Mouse (Mus musculus): Measurements from ENCODE around the gene Slc6a8. TPM values are rescaled to one million over a fixed set of nuclear protein-coding genes. Genes with fewer than 3 reads are reported as not detected.

Slc6a8 gene
- total RNA-seq, 2 experiments from 2014 or later: 52.2 to 64.8 TPM

DNA sequence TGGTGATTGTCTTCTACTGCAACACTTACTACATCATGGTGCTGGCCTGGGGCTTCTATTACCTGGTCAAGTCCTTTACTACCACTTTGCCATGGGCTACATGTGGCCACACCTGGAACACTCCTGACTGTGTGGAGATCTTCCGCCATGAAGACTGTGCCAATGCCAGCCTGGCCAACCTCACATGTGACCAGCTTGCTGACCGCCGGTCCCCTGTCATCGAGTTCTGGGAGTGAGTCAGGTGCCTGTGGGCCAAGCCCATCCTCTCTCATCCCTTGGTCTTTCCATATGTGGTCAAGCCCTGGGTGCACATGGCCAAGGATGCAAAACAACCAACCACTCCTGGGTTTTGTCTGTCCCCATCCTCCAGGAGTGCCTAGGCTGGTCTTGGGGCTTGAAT is 3.7 kb downstream of the Slc6a8 start:
- intact Hi-C loops (cut with DNase I): no loop called here
- no peak for DNase-seq

DNA sequence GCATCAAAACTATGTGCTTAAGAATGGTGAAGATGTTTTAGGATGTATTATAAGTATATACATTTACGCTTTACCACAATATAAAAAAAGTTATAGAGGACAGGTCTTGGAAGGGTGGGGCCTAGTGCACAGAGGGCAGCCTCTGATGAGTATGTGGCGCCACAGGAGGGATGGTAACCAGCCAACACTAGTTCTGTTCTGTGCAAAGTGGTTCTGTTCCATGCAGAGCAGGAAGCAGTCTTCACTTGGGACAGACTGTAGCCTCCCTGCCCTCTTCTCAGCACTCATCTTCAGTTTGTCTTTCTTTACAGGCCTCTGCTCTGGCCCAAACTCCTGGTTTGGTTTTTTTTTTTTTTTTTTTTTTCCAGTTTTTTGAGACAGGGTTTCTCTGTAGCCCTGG is 11.2 kb downstream of the Slc6a8 start:
- intact Hi-C loops (cut with DNase I): no loop called here
- DNase-seq: no peak

DNA sequence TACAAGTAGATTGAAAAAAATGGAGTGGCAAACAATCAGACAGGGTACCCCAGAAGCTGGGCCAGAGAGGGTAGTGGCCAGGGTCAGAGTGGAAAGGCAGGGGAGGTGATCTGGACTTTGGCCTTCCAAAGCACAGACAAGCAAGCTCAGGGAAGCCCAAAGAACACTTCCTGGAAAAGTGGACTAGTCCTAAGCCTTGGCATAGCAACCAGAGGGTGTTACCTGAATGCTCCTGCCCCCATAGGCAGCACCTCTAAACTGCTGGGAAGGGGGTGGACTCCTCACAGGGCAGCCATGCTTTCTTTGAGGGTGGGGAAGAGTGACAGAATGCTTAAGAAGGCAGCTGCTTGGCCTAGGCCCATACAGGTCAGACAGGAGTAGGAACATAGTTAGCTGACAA is 12.0 kb downstream of the Slc6a8 start:
- intact Hi-C loops (cut with DNase I): no loop called here
- DNase-seq: no peak

DNA sequence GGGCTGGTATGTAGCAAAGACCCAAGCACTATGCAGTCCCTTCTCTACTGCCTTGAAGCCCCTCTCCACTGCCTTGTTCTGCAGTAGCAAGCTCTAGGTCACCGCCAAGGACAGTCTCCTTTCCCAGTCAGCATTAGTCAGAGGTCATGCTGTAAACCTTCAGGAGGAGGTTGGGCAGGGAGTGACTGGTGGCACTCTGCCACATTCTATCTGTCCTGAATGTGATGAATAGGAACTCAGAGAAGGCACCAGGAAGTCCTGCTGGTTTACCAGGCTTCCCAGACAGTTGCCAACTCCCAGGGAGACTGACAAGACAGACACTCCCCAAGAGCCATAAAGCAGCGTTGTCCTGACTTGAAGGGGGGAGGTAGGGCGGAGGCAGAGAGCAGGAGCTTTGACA is 12.7 kb downstream of the Slc6a8 start:
- intact Hi-C loops (cut with DNase I): no loop called here
- DNase-seq: no peak

DNA sequence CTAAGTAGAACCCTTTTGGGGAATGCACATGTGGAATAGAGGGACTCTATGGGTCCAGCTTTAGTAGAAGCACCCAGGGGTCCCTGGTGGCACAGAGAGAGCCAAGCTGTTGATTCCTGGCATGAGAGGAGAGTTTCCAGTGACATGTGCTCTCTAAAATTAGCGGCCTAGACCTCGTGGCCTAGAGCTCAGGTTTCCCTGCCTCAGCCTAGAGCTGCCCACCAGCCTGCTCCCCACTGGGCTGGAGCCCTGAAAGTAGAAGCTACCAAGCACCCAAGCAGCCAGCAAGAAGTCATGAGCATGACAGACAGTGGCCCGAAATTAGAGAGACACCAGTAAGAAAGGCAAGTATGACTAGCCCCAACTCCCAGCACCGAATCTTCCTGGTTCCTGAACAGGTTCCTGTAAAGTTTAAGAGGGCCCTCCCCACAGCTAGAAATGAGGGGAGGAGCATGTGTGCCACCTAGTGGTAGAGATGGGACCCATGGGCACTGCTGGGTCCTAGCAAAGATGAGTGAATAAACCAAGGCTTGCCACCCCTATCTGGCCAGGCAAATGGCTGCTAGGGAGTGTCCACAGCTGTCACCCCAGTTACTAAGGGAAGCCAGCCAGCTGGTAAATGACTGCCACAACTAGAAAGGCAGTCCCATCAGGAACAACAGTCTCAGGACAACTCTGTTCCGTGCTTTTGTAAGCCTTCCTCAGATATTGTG is 18.1 kb downstream of the Slc6a8 start:
- DNase-seq: peak; percentile 49
- intact Hi-C loops (cut with DNase I): loop anchor here (10.0 kb wide), 1 partner anchor 636 kb away; no protein-coding TSS in a partner anchor

DNA sequence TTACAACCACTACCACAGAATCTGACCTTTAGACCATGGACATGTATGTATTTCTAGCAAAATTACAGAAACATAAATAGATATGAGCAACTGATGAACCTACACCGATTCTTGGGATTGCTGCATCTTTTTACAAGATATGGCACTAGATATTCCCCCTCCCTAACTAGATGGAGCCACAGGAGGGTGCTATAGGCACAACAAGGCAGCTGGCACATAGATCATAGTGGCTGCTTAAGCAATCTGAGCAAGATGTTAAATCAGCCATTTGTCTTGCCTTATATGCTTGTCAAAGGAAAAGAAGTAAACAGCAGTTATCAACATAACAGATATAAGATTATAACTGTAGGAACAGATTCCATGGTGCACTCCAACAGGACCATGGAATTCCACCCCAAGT is 27.5 kb downstream of the Slc6a8 start:
- intact Hi-C loops (cut with DNase I): no loop called here
- no peak for DNase-seq

DNA sequence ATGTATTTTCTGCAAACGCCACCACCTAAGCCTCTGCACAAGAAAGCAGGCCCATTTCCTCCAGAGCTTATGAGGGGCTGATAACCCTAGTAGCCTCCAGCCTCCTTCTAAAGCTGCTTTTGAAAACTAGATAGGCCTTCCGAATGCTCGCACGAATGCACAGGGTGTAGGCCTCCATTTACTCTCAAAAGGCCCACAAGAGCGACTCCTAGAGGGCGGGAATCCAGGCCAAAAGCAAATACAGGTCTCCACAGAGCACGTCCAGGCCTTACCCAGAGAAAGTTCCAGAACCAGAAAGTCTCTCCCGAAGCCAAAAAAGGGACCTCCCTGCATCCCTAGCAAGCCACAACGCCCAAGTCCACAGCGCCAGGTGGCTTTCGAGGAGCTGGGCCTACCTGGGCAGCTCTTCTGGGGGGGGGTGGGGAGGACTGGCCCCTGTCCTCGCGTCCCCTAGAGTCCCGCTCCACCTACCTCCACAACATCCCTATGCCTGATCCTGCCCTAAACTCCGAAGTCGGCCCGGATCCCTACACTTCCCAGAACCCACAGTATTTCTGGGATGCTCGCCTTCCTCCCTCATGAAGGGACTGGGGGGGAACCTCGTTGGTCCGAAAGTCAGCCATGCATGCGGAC is 42.6 kb downstream of the Slc6a8 start:
- peak; percentile 35 for DNase-seq
- intact Hi-C loops (cut with DNase I): no loop called here

DNA sequence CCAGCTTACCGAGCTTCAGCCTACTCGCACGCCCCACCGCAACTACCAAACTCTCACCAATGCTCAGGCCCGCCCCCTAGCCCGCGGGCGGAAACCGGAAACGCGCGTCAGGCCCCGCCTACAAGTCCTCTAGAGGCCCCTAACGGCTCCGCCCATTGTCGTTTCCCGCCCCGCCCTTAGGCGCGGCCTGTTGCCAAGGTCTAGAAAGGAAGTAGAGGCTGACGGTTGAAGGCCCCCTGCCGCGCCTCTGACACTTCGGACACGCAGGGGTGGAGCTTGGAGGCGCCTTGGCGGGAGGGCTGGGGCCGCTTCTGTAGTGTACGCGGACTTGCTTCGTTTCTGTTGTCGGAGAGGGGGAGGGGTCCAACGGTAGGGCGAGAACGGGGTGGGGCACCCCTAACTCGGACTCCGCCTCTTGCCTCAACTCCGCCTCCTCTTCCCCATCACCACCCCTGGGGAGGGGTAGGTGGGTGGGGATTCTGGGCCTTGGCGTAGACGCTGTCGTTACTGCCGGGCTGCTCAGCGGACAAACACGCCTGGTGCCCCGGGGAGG is 43.2 kb downstream of the Slc6a8 start, which contains the start of the genes Bcap31 and Abcd1:
TSS of gene Bcap31 (minus strand) at position 67 of the 553 bp plus-strand sequence.
TSS of gene Abcd1 (plus strand) at position 489 of the 553 bp plus-strand sequence.
- intact Hi-C loops (cut with DNase I): no loop called here
- DNase-seq: peak; percentile 95

DNA sequence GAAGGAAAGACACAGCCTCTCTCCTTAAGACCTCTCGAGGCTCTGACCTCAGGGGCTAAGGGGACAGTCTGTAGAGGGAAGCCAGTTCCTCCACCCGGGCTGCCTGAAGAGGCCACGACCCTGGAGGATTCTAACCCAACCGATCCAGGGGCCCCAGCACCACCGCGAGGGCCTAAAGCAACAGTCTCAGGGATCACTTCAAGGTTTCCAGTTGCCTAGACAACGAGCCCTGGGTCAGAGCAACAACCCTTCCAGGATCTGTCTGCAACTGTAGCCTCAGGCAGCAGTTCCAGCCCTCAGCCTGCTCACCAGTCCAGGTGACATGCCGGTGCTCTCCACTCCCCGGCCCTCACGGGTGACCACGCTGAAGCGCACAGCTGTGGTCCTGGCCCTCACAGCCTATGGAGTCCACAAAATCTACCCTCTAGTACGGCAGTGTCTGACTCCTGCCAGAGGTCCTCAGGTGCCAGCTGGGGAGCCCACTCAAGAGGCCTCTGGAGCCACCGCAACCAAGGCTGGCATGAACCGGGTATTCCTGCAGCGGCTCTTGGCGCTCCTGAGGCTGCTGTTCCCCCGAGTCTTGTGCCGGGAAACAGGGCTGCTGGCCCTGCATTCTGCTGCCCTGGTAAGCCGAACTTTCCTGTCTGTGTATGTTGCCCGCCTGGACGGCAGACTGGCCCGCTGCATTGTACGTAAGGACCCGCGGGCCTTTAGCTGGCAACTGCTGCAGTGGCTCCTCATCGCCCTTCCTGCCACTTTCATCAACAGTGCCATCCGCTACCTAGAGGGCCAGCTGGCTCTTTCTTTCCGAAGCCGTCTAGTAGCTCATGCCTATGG is 44.0 kb downstream of the Slc6a8 start:
- peak; percentile 9 for DNase-seq
- intact Hi-C loops (cut with DNase I): no loop called here

DNA sequence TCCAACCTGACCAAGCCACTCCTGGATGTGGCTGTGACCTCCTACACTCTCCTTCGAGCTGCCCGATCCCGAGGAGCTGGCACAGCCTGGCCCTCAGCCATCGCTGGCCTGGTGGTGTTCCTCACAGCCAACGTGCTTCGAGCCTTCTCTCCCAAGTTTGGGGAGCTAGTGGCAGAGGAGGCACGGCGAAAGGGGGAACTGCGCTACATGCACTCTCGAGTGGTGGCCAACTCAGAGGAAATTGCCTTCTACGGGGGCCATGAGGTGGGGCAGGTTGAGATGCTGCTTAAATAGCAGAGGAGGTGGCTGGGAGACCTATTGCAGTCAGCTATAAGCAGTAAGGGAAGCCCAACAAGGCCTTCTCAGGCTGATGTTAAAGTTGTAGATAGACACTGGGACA is 44.7 kb downstream of the Slc6a8 start:
- DNase-seq: peak; percentile 16
- intact Hi-C loops (cut with DNase I): no loop called here

DNA sequence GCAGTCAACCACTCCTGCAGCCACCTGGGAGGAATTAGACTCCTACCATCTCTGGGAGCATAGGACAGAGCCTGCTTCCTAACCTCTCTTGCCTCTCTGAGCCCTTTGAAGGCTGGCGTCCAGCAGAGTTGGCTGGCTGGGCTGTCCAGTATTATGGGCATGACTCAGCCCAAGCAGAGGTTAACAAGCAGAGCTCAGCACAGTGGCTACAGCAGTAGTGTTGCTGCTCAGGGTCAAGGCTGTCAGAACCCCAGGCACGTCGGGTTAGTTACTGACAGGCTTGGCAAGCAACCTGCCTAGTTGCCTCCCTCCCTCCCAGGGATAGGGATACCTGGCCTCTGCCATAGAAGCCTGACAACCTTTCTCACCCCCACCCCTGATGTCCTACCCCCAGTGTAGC is 45.3 kb downstream of the Slc6a8 start:
- intact Hi-C loops (cut with DNase I): no loop called here
- DNase-seq: no peak

DNA sequence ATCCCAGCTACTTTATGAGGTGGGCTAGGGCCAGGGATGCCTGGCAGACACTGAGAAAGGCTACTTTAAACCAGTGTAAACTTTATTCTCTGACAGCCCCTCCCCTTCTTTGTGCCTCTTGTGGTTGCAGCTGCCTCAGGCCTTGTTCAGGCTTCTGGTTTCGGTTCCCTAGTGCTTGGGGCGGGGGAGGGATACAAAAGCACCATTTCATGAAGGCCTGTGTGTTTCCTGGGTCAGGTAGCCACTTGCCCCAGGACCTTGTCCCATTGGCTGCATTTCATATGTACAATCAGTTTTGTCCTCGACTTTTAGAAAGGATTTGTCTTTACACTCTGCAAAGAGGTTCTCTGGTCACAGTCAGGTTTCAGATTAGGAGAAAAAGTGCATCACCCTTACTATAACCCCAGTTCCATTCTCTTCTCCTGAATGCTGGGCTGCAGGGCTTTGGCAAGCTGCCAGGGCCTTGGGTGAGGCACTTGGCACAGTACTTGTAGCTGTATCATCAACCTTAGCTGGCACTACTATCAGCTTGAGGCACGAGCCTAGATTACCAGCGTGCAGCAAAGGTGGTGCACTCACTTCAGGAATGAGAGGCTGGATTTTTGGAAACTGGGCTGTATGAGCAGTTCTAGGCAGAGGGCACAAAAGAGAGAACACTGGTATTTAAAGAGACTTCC is 45.9 kb downstream of the Slc6a8 start:
- intact Hi-C loops (cut with DNase I): no loop called here
- peak; percentile 26 for DNase-seq

DNA sequence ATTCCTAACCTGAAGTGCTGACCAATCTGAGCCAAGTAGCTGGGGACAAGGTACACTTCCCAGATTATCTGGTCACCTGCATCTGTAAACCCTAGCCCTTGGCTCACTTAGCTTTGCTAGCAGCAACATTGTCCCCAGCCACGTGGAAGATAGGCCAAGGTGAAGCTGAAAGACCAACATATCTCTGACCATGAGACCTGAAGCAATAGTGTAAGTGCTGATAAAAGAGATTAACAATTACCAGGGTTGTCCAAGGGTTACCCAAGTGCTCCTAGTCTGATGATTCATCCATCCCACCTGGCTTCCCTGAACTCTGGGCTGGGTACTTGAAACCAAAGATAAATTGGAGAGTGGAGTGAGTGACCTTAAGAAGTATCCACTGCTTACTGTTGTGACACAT is 58.0 kb downstream of the Slc6a8 start:
- intact Hi-C loops (cut with DNase I): no loop called here
- DNase-seq: no peak

Other genes starting within 250 kb of the Slc6a8 start
- not detected for gene Trex2, start 237.8 kb upstream of the Slc6a8 start, total RNA-seq (2021)
- 10 to 100 TPM; 27.8 to 28.0 TPM for gene Haus7, start 214.1 kb upstream of the Slc6a8 start, total RNA-seq (2021)
- gene Bgn, start 189.5 kb upstream of the Slc6a8 start, total RNA-seq (2021): 10 to 100 TPM; 49.5 to 51.5 TPM
- gene Atp2b3, start 170.1 kb upstream of the Slc6a8 start, total RNA-seq (2021): 10 to 100 TPM; 31.9 to 39.1 TPM
- gene Dusp9, start 33.7 kb upstream of the Slc6a8 start, total RNA-seq (2021): under 1 TPM; 0.12 to 0.14 TPM
- 100 to 1,000 TPM; 105 to 140 TPM for gene Pnck, start 13.0 kb upstream of the Slc6a8 start, total RNA-seq (2021)
- 10 to 100 TPM; 62.0 to 62.1 TPM for gene Bcap31, start 43.0 kb downstream of the Slc6a8 start, total RNA-seq (2021)
- gene Abcd1, start 43.4 kb downstream of the Slc6a8 start, total RNA-seq (2021): 10 to 100 TPM; 16.8 to 16.9 TPM
- 1 to 10 TPM; 1.4 to 1.7 TPM for gene Plxnb3, start 83.9 kb downstream of the Slc6a8 start, total RNA-seq (2021)
- 1 to 10 TPM; 1.0 to 1.1 TPM for gene Srpk3, start 101.3 kb downstream of the Slc6a8 start, total RNA-seq (2021)
- 100 to 1,000 TPM; 118 to 127 TPM for gene Idh3g, start 113.7 kb downstream of the Slc6a8 start, total RNA-seq (2021)
- gene Ssr4, start 113.9 kb downstream of the Slc6a8 start, total RNA-seq (2021): 100 to 1,000 TPM; 100 to 104 TPM
- 100 to 1,000 TPM; 174 to 186 TPM for gene Pdzd4, start 151.8 kb downstream of the Slc6a8 start, total RNA-seq (2021)
- not detected for gene Avpr2, start 219.0 kb downstream of the Slc6a8 start, total RNA-seq (2021)
- gene L1cam, start 223.0 kb downstream of the Slc6a8 start, total RNA-seq (2021): 100 to 1,000 TPM; 518 to 579 TPM
- gene Arhgap4, start 248.7 kb downstream of the Slc6a8 start, total RNA-seq (2021): 1 to 10 TPM; 2.5 to 3.4 TPM
- gene Naa10, start 248.8 kb downstream of the Slc6a8 start, total RNA-seq (2021): 10 to 100 TPM; 66.9 to 73.6 TPM

All from left cerebral cortex, postnatal 4 days (tissue).